Mouse (Mus musculus) stomach, postnatal 0 days (tissue): ENCODE measurements around the gene Gm28845. TPM values are rescaled to one million over a fixed set of nuclear protein-coding genes. Genes with fewer than 3 reads are reported as not detected.

Experiments
- ATAC-seq: fragments of 200-750 bp; cut with Nextera tagmentation; 2 replicates; pipeline ENCODE4 v1.8.0; 2017; ENCODE audit not compliant: low FRiP score, low TSS enrichment
- DNase-seq: peaks from one replicate; pipeline ENCODE4 v3.0.0-alpha.2; 2016; ENCODE audit warnings: low spot score
- H3K27ac ChIP-seq: fragments of 300-500 bp; sonication (generic); replicated peaks from 2 replicates; pipeline ENCODE4 v1.5.1; 2014; ENCODE audit warnings: mild to moderate bottlenecking, control low read depth
- H3K27me3 ChIP-seq: fragments of 300-500 bp; sonication (generic); 2 replicates; pipeline ENCODE4 v1.6.1; 2014; ENCODE audit warnings: low read length; ENCODE audit not compliant: control insufficient read depth, insufficient read depth
- H3K36me3 ChIP-seq: fragments of 300-500 bp; sonication (generic); 2 replicates; pipeline ENCODE4 v1.6.1; 2014; ENCODE audit warnings: low read length, mixed read lengths; ENCODE audit not compliant: control insufficient read depth, insufficient read depth
- H3K4me1 ChIP-seq: fragments of 300-500 bp; sonication (generic); replicated peaks from 2 replicates; pipeline ENCODE4 v1.6.1; 2014; ENCODE audit warnings: antibody characterized with exemption; ENCODE audit not compliant: control insufficient read depth, insufficient read depth
- H3K4me2 ChIP-seq: fragments of 300-500 bp; sonication (generic); replicated peaks from 2 replicates; pipeline ENCODE4 v1.6.1; 2014; ENCODE audit warnings: low read depth, mild to moderate bottlenecking, control low read depth, moderate library complexity
- H3K4me3 ChIP-seq: fragments of 300-500 bp; sonication (generic); 2 replicates; pipeline ENCODE4 v1.5.1; 2014; ENCODE audit warnings: low read depth, low read length, control low read depth
- H3K9ac ChIP-seq: fragments of 300-500 bp; sonication (generic); 2 replicates; pipeline ENCODE4 v1.6.1; 2014; ENCODE audit warnings: mild to moderate bottlenecking, low read length, control low read depth, mixed read lengths
- H3K9me3 ChIP-seq: fragments of 300-500 bp; sonication (generic); 2 replicates; pipeline ENCODE4 v1.6.1; 2016; ENCODE audit warnings: low read length; ENCODE audit not compliant: control insufficient read depth
- CTCF ChIP-seq: IDR thresholded peaks from 2 replicates; pipeline ENCODE4 v1.5.1; 2016; ENCODE audit warnings: antibody characterized with exemption, low read depth, mild to moderate bottlenecking, moderate library complexity
- EP300 ChIP-seq: optimal IDR thresholded peaks from 2 replicates; pipeline ENCODE3; 2016; ENCODE audit warnings: antibody characterized with exemption
- WGBS: fragments of 180-500 bp; shearing (Covaris S2); extraction: QIAGEN DNeasy Blood & Tissue Kit; methylation state at CpG from one replicate; pipeline ENCODE4 v1.1.7; 2014; 5-methylcytosine and 5-hydroxymethylcytosine counted together
- polyA plus RNA-seq: library from polyadenylated mRNA; unstranded; fragments of >200 nt; fragmentation: Nextera tagmentation; extraction: Ambion mirVana; gene quantifications from 2 replicates; pipeline ENCODE4 v1.2.1, GENCODE M21; 2015

Gene Gm28845
- polyA plus RNA-seq, 1 experiment from 2014 or later = not detected

DNA sequence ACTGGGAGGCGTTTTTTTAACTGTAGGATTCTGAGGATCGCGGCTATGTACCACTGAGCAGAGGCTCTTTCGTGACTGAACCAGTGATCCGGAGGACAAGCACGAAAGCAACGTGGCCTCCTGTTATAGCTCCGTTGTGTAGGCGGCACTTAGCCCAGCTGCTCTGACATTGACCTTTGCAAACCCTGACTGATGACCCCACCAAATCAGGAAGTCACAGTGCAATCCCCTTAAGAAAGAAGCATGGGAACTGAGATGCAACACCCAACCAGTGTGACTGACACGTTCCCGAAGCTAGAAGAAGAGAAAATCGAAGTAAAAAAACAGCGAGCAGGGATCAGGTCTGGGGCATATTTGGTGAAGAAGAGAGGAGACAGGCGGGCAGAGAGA, 6.6 kb downstream of the Gm28845 start:
- Histone ChIP-seq H3K27ac (peak overlapping the region; percentile 13; the same call in 1 of the 2 replicates), H3K9me3 (no peaks in the 10 kb centered on the region), H3K4me1 (no peaks in the 10 kb centered on the region), H3K27me3 (no peaks in the 10 kb centered on the region), H3K9ac (no peak overlapping the region), H3K4me2 (peak overlapping the region; percentile 0; the same call in 1 of the 2 replicates), H3K4me3 (no peak overlapping the region), H3K36me3 (no peaks in the 10 kb centered on the region)
- ATAC-seq = no peak; the same call in 1 of the 2 replicates
- no peak for TF ChIP-seq EP300
- TF ChIP-seq CTCF = no peak
- 52% methylated on average over 14 of the region's 14 CpGs for WGBS
- no peak for DNase-seq

DNA sequence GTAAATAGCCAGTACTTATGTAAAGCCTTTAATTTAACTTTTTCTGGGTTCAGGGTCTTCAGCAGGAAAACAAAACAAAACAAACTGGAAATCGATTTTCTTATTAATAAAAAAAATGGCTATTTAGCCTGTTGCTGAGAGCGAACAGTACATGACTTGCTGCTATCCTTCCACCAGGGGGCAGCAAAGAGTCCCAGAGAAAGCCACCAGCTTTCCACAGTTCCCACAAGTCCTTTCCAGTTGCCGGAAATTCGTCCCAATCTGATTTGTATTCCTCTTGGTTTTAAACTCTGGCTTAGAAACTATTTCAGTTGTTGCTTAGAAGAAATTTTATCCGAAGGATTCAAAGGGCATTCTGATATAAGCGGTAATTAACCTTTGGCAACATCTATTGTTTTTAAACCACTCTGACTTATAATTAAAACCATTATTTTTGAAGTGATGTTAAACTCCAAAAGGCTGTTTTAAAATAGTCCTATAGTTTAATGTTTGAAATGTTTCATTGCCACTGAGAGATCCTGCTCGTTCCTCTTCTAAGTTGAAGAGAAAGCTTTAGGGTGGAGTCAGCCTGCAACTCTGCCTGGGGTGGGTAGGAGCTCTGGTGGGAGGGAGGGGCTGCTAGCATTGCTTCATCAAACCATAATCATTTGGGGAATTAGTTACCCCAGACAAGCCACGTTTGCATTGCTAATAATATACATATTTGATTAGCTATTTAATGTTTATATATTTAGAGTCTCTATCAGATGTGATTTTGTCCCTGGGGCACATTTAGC, 7.1 kb downstream of the Gm28845 start:
- Histone ChIP-seq H3K4me1 (no peaks in the 10 kb centered on the region), H3K36me3 (no peaks in the 10 kb centered on the region), H3K4me2 (peak overlapping the region; percentile 3), H3K27ac (no peak overlapping the region), H3K9me3 (no peaks in the 10 kb centered on the region), H3K9ac (no peak overlapping the region), H3K27me3 (no peaks in the 10 kb centered on the region), H3K4me3 (no peak overlapping the region)
- DNase-seq (peak; percentile 85), ATAC-seq (peak; percentile 65; the same call in 1 of the 2 replicates)
- 6% methylated on average over 8 of the region's 8 CpGs for WGBS
- peak; percentile 95 for TF ChIP-seq CTCF
- no peak for TF ChIP-seq EP300

DNA sequence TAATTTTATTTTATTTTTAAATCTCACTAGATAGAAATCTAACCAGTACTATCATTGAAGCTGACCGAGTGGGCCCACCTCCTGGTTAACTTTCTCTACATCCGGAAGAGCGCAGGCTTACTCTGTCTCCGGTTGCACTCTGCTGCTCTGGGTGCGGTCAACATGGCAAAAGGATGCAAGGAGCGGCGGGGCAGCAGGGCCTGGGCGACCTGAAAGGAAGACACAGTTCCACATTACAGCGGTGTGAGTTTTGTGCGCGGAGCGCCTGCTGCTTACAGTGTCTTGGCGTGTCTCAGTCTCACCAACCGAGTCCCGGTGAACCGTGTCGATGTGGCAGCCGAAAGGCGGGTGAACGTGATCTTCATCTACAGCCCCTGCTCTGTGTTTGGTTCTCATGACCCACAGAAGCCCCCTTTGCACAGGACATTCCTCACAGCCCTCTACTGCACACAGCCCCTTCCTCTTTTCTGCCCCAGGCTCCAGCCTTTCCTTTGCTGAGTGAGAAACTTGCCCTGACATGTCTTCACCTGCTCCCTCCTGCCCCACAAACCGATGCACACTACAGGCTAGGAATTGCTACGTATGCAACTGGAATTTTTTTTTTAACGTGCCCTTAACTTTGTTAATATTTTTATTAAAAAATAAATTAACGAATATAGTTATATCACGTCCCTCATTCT, 9.5 kb downstream of the Gm28845 start:
- no peak overlapping the region for H3K9ac ChIP-seq
- ATAC-seq (no peak), DNase-seq (no peak)
- no peaks in the 10 kb centered on the region for H3K27me3 ChIP-seq
- H3K27ac ChIP-seq = no peak overlapping the region
- WGBS = 64% methylated on average over 25 of the region's 25 CpGs
- no peak overlapping the region for H3K4me2 ChIP-seq
- H3K4me3 ChIP-seq = no peak overlapping the region
- no peaks in the 10 kb centered on the region for H3K36me3 ChIP-seq
- H3K4me1 ChIP-seq = no peaks in the 10 kb centered on the region
- no peaks in the 10 kb centered on the region for H3K9me3 ChIP-seq
- TF ChIP-seq CTCF = no peak
- TF ChIP-seq EP300 = no peak

DNA sequence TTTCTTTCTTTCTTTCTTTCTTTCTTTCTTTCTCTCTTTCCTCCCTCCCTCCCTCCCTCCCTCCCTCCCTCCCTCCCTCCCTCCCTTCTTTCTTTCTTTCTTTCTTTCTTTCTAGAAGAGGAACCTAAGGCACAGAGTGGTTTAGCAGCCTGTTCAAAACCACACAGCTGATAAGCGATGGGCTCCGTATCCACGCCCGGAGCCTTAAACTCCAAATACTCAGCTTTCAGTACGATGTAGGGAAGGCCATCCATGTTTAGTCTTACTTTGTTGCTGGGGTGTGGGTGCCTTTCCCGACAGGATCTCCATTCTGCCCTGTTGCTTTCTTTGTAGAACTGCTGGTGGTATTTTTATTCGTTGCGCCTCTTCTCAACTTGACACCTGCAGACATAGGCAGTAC, 10.2 kb downstream of the Gm28845 start:
- no peak overlapping the region for H3K9ac ChIP-seq

DNA sequence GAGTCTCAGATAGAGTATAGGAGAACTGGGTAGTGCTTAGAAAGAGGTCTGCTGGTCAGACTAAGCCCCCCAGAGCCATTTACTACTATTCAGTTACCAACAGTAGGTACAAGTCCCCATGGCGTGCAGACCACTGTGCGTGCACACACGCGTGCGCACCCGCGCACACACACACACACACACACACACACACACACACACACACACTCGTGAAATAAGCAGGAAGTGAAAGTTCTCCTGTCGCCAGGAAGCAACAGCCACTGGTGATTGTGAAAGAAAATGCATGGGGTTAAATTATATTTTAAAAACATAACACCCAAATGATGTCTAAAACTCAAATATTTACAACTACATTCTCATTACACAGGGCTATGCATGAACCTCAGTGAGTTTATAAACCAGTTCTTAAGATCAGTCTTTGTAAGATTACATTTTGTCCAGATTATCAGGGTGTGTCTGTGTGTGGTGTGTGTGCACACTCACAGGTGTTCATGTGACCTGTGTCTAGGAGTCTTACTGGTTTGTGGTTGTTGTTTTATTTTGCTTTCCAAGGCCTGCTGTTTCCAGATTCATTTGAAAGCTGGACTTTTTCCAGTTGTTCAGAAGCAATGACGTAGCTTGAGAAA, 11.6 kb downstream of the Gm28845 start:
- ATAC-seq = peak; percentile 79
- TF ChIP-seq CTCF (no peak), EP300 (no peak)
- H3K9ac ChIP-seq = no peak overlapping the region

More for the DNA sequence above, 10.2 kb downstream of the Gm28845 start:
- no peak overlapping the region for H3K4me2 ChIP-seq
- H3K36me3 ChIP-seq = no peaks in the 10 kb centered on the region
- WGBS = 86% methylated on average over 8 of the region's 8 CpGs
- H3K4me3 ChIP-seq = no peak overlapping the region
- DNase-seq (no peak), ATAC-seq (no peak)
- TF ChIP-seq CTCF (no peak), EP300 (no peak)
- H3K9me3 ChIP-seq = no peaks in the 10 kb centered on the region
- no peaks in the 10 kb centered on the region for H3K4me1 ChIP-seq
- no peaks in the 10 kb centered on the region for H3K27me3 ChIP-seq
- H3K27ac ChIP-seq = no peak overlapping the region

GRCm38 (mm10) chr1:65103273-65103672, 16.1 kb downstream of the Gm28845 start, which contains the start of gene Cryga:
TSS of gene Cryga (minus strand) at chr1:65103373.
- no peaks in the 10 kb centered on the region for H3K27me3 ChIP-seq
- 88% methylated on average over 11 of the region's 11 CpGs for WGBS
- no peak for DNase-seq

More for the DNA sequence above, 11.6 kb downstream of the Gm28845 start:
- H3K27me3 ChIP-seq = no peaks in the 10 kb centered on the region
- 80% methylated on average over 10 of the region's 10 CpGs for WGBS
- H3K4me1 ChIP-seq = no peaks in the 10 kb centered on the region
- no peak overlapping the region for H3K4me3 ChIP-seq
- no peak overlapping the region for H3K4me2 ChIP-seq
- H3K27ac ChIP-seq = no peak overlapping the region
- no peak for DNase-seq
- H3K9me3 ChIP-seq = no peaks in the 10 kb centered on the region
- no peaks in the 10 kb centered on the region for H3K36me3 ChIP-seq

More at GRCm38 (mm10) chr1:65103273-65103672, 16.1 kb downstream of the Gm28845 start, which contains the start of gene Cryga:
- H3K4me1 ChIP-seq = no peaks in the 10 kb centered on the region
- no peak within 1 kb of the TSS for H3K4me2 ChIP-seq
- H3K4me3 ChIP-seq = no peak within 1 kb of the TSS
- ATAC-seq = no peak
- no peaks in the 10 kb centered on the region for H3K36me3 ChIP-seq
- H3K9ac ChIP-seq = no peak within 1 kb of the TSS
- no peak within 1 kb of the TSS for H3K27ac ChIP-seq
- TF ChIP-seq CTCF (no peak), EP300 (no peak)
- no peaks in the 10 kb centered on the region for H3K9me3 ChIP-seq
